Mouse (Mus musculus) hindbrain, embryonic 13.5 days (tissue): Measurements from ENCODE around the gene Ugt1a5. TPM values are rescaled to one million over a fixed set of nuclear protein-coding genes. Genes with fewer than 3 reads are reported as not detected.

Source experiments
- ATAC-seq: fragments of 200-750 bp; cut with Nextera tagmentation; 2 replicates; pipeline ENCODE4 v1.8.0; 2017; ENCODE audit warnings: moderate TSS enrichment; ENCODE audit not compliant: low FRiP score
- H3K27ac ChIP-seq: fragments of 300-500 bp; sonication (generic); 2 replicates; pipeline ENCODE4 v1.5.1; 2015; ENCODE audit warnings: inconsistent platforms, mild to moderate bottlenecking, moderate library complexity
- H3K27me3 ChIP-seq: fragments of 300-500 bp; sonication (generic); 2 replicates; pipeline ENCODE4 v1.6.1; 2015; ENCODE audit warnings: mild to moderate bottlenecking, inconsistent platforms
- H3K36me3 ChIP-seq: fragments of 300-500 bp; sonication (generic); 2 replicates; pipeline ENCODE4 v1.6.1; 2015; ENCODE audit warnings: mild to moderate bottlenecking, inconsistent platforms
- H3K4me1 ChIP-seq: fragments of 300-500 bp; sonication (generic); replicated peaks from 2 replicates; pipeline ENCODE4 v1.6.1; 2015; ENCODE audit warnings: inconsistent platforms
- H3K4me2 ChIP-seq: fragments of 300-500 bp; sonication (generic); 2 replicates; pipeline ENCODE4 v1.6.1; 2015; ENCODE audit warnings: inconsistent platforms, mild to moderate bottlenecking, moderate library complexity
- H3K4me3 ChIP-seq: fragments of 300-500 bp; sonication (generic); 2 replicates; pipeline ENCODE4 v1.5.1; 2015; ENCODE audit warnings: mild to moderate bottlenecking, inconsistent platforms
- H3K9ac ChIP-seq: fragments of 300-500 bp; sonication (generic); 2 replicates; pipeline ENCODE4 v1.6.1; 2015; ENCODE audit warnings: mild to moderate bottlenecking, inconsistent platforms
- H3K9me3 ChIP-seq: fragments of 300-500 bp; sonication (generic); 2 replicates; pipeline ENCODE4 v1.6.1; 2016; ENCODE audit warnings: inconsistent platforms
- WGBS: fragments of 180-500 bp; shearing (Covaris S2); methylation state at CpG from one replicate; pipeline ENCODE4 v1.1.7; 2015; 5-methylcytosine and 5-hydroxymethylcytosine counted together
- polyA plus RNA-seq: library from polyadenylated mRNA; unstranded; fragments of >200 nt; fragmentation: Nextera tagmentation; extraction: Ambion mirVana; gene quantifications from 2 replicates; pipeline ENCODE4 v1.2.1, GENCODE M21; 2015

The Ugt1a5 gene
- polyA plus RNA-seq, 1 experiment from 2014 or later: not detected

GRCm38 (mm10) chr1:88254793-88255465 is 89.1 kb downstream of the Ugt1a5 start:
- H3K27ac ChIP-seq: no peak overlapping the region
- WGBS: 89% methylated on average over 12 of the region's 12 CpGs
- no peak overlapping the region for H3K4me2 ChIP-seq
- H3K4me1 ChIP-seq: peaks cover 12% of the 10 kb centered on the region
- H3K9me3 ChIP-seq: peaks cover 81% of the 10 kb centered on the region
- H3K9ac ChIP-seq: no peak overlapping the region
- peaks cover 7% of the 10 kb centered on the region for H3K36me3 ChIP-seq
- no peaks in the 10 kb centered on the region for H3K27me3 ChIP-seq
- no peak overlapping the region for H3K4me3 ChIP-seq
- no peak for ATAC-seq

GRCm38 (mm10) chr1:88255466-88255857 is 89.7 kb downstream of the Ugt1a5 start:
- Histone ChIP-seq H3K4me1 (peaks cover 16% of the 10 kb centered on the region), H3K4me2 (no peak overlapping the region), H3K27me3 (no peaks in the 10 kb centered on the region), H3K9ac (no peak overlapping the region), H3K36me3 (peaks cover 13% of the 10 kb centered on the region), H3K9me3 (peaks cover 76% of the 10 kb centered on the region), H3K27ac (no peak overlapping the region), H3K4me3 (no peak overlapping the region)
- ATAC-seq: no peak
- WGBS: 56% methylated on average over 2 of the region's 2 CpGs

- no peak overlapping the region for H3K4me2 ChIP-seq
- no peak overlapping the region for H3K4me3 ChIP-seq
- peaks cover 69% of the 10 kb centered on the region for H3K9me3 ChIP-seq
- H3K27me3 ChIP-seq: no peaks in the 10 kb centered on the region
- peaks cover 16% of the 10 kb centered on the region for H3K4me1 ChIP-seq
- no peak overlapping the region for H3K27ac ChIP-seq
- 81% methylated on average over 13 of the region's 13 CpGs for WGBS
- no peak overlapping the region for H3K9ac ChIP-seq
- ATAC-seq: no peak
- peaks cover 20% of the 10 kb centered on the region for H3K36me3 ChIP-seq
Observed at GRCm38 (mm10) chr1:88255989-88256754, 90.4 kb downstream of the Ugt1a5 start.

GRCm38 (mm10) chr1:88256886-88257663 is 91.3 kb downstream of the Ugt1a5 start:
- Histone ChIP-seq H3K27me3 (no peaks in the 10 kb centered on the region), H3K9ac (no peak overlapping the region), H3K9me3 (peaks cover 62% of the 10 kb centered on the region), H3K4me2 (no peak overlapping the region), H3K4me1 (peaks cover 16% of the 10 kb centered on the region), H3K36me3 (peaks cover 29% of the 10 kb centered on the region), H3K4me3 (no peak overlapping the region), H3K27ac (no peak overlapping the region)
- WGBS: 82% methylated on average over 10 of the region's 10 CpGs
- no peak for ATAC-seq

- no peaks in the 10 kb centered on the region for H3K27me3 ChIP-seq
- H3K9ac ChIP-seq: no peak overlapping the region
- H3K4me1 ChIP-seq: peaks cover 22% of the 10 kb centered on the region
- no peak overlapping the region for H3K27ac ChIP-seq
- H3K4me3 ChIP-seq: no peak overlapping the region
- H3K9me3 ChIP-seq: peaks cover 56% of the 10 kb centered on the region
- 79% methylated on average over 6 of the region's 6 CpGs for WGBS
- ATAC-seq: no peak
- peaks cover 35% of the 10 kb centered on the region for H3K36me3 ChIP-seq
- no peak overlapping the region for H3K4me2 ChIP-seq
Observed at GRCm38 (mm10) chr1:88257681-88258080, 91.9 kb downstream of the Ugt1a5 start.

GRCm38 (mm10) chr1:88258361-88258760 is 92.5 kb downstream of the Ugt1a5 start:
- H3K27ac ChIP-seq: no peak overlapping the region
- H3K9me3 ChIP-seq: peaks cover 50% of the 10 kb centered on the region
- H3K9ac ChIP-seq: no peak overlapping the region
- 69% methylated on average over 6 of the region's 6 CpGs for WGBS
- H3K4me3 ChIP-seq: no peak overlapping the region
- H3K36me3 ChIP-seq: peaks cover 42% of the 10 kb centered on the region
- no peak for ATAC-seq
- H3K4me1 ChIP-seq: peaks cover 22% of the 10 kb centered on the region
- no peaks in the 10 kb centered on the region for H3K27me3 ChIP-seq
- no peak overlapping the region for H3K4me2 ChIP-seq

- 78% methylated on average over 8 of the region's 8 CpGs for WGBS
- Histone ChIP-seq H3K27ac (0 out of 2 replicates have a peak overlapping the region, but pooled peaks have one; percentile 0), H3K9ac (0 out of 2 replicates have a peak overlapping the region, but pooled peaks have one; percentile 0), H3K4me1 (peaks cover 22% of the 10 kb centered on the region), H3K27me3 (no peaks in the 10 kb centered on the region), H3K9me3 (peaks cover 43% of the 10 kb centered on the region), H3K4me2 (no peak overlapping the region), H3K4me3 (no peak overlapping the region), H3K36me3 (peaks cover 49% of the 10 kb centered on the region)
- peak; percentile 3 for ATAC-seq
Observed at GRCm38 (mm10) chr1:88258881-88259642, 93.2 kb downstream of the Ugt1a5 start.

- Histone ChIP-seq H3K9ac (0 out of 2 replicates have a peak overlapping the region, but pooled peaks have one; percentile 0), H3K9me3 (peaks cover 37% of the 10 kb centered on the region), H3K4me2 (no peak overlapping the region), H3K4me3 (no peak overlapping the region), H3K27ac (0 out of 2 replicates have a peak overlapping the region, but pooled peaks have one; percentile 0), H3K27me3 (no peaks in the 10 kb centered on the region), H3K4me1 (peaks cover 22% of the 10 kb centered on the region), H3K36me3 (peaks cover 54% of the 10 kb centered on the region)
- peak; percentile 4 for ATAC-seq
- 78% methylated on average over 4 of the region's 4 CpGs for WGBS
Observed at GRCm38 (mm10) chr1:88259643-88260024, 93.8 kb downstream of the Ugt1a5 start.

- Histone ChIP-seq H3K9me3 (peaks cover 32% of the 10 kb centered on the region), H3K9ac (no peak overlapping the region), H3K4me1 (peaks cover 22% of the 10 kb centered on the region), H3K27me3 (no peaks in the 10 kb centered on the region), H3K4me2 (no peak overlapping the region), H3K36me3 (peaks cover 59% of the 10 kb centered on the region), H3K4me3 (no peak overlapping the region), H3K27ac (no peak overlapping the region)
- 80% methylated on average over 6 of the region's 6 CpGs for WGBS
- ATAC-seq: peak; percentile 7; the same call in 1 of the 2 replicates
Observed at GRCm38 (mm10) chr1:88260114-88260513, 94.3 kb downstream of the Ugt1a5 start.

GRCm38 (mm10) chr1:88260604-88261377 is 95.0 kb downstream of the Ugt1a5 start:
- Histone ChIP-seq H3K36me3 (peaks cover 66% of the 10 kb centered on the region), H3K9ac (no peak overlapping the region), H3K4me1 (peaks cover 22% of the 10 kb centered on the region), H3K27me3 (no peaks in the 10 kb centered on the region), H3K4me3 (no peak overlapping the region), H3K9me3 (peaks cover 25% of the 10 kb centered on the region), H3K4me2 (no peak overlapping the region), H3K27ac (no peak overlapping the region)
- ATAC-seq: no peak
- 84% methylated on average over 10 of the region's 10 CpGs for WGBS

- no peak overlapping the region for H3K9ac ChIP-seq
- WGBS: 88% methylated on average over 7 of the region's 7 CpGs
- H3K27ac ChIP-seq: no peak overlapping the region
- H3K4me3 ChIP-seq: no peak overlapping the region
- H3K27me3 ChIP-seq: no peaks in the 10 kb centered on the region
- ATAC-seq: no peak
- H3K9me3 ChIP-seq: peaks cover 16% of the 10 kb centered on the region
- no peak overlapping the region for H3K4me2 ChIP-seq
- peaks cover 75% of the 10 kb centered on the region for H3K36me3 ChIP-seq
- peaks cover 22% of the 10 kb centered on the region for H3K4me1 ChIP-seq
Observed at GRCm38 (mm10) chr1:88261706-88262105, 95.9 kb downstream of the Ugt1a5 start.
